Mouse (Mus musculus) lung, postnatal 0 days (tissue): ENCODE data around the gene Rab43.
A peak's percentile ranks its signal among the peaks of the same experiment; 100 is the strongest.

Experiments used
- CTCF ChIP-seq: IDR thresholded peaks from 2 replicates; pipeline ENCODE4 v1.5.1; 2016; ENCODE audit warnings: antibody characterized with exemption, mild to moderate bottlenecking
- EP300 ChIP-seq: IDR thresholded peaks from 2 replicates; pipeline ENCODE4 v1.6.1; 2016; ENCODE audit warnings: antibody characterized with exemption, mild to moderate bottlenecking, control low read depth

- TF ChIP-seq CTCF, result peak; percentile 54
- no peak for TF ChIP-seq EP300
Measured at GRCm38 (mm10) chr6:87742804-87743203, 69.2 kb downstream of the Rab43 start.
